Mouse (Mus musculus): ENCODE results near the gene A730015C16Rik. TPM values are rescaled to one million over a fixed set of nuclear protein-coding genes. Genes with fewer than 3 reads are reported as not detected.

The A730015C16Rik gene
- polyA plus RNA-seq, 1 experiment from 2014 or later = 0.42 TPM

DNA sequence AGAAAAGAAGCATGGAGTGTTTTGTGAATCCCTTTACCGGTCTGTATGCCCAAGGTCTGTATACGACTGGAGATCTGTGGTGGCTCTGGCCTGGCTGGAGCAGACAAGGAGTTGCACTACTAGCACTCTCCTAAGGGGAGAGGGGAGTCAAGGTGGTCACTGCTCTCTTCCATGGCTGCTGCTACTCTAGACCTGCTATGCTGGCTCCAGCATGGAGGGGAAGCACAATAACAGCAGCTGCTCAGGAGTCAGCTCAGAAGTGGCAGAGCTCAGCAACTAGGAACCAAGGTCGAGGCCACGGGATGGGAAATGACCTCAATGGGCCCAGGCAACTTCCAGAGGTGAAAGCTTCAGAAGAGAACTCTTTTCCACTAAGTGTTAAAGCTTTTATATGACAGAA is 37.3 kb downstream of the A730015C16Rik start:
- Histone ChIP-seq H3K4me2 (replicated peaks; ENCODE audit: low read depth) (no peak overlapping the region), H3K36me3 (ENCODE audit: control insufficient read depth, insufficient read depth) (peaks cover 6% of the 10 kb centered on the region), H3K9me3 (ENCODE audit: control insufficient read depth) (no peaks in the 10 kb centered on the region), H3K27ac (ENCODE audit: low read depth, low read length) (no peak overlapping the region), H3K4me1 (replicated peaks; ENCODE audit: control insufficient read depth, insufficient read depth, low read length) (no peaks in the 10 kb centered on the region), H3K4me3 (ENCODE audit: low read depth, low read length) (no peak overlapping the region), H3K9ac (ENCODE audit: low read depth, low read length) (no peak overlapping the region), H3K27me3 (replicated peaks; ENCODE audit: control insufficient read depth, insufficient read depth, low read length) (no peaks in the 10 kb centered on the region)
- ATAC-seq = no peak
- 66% methylated on average over 4 of the region's 4 CpGs for WGBS
- TF ChIP-seq CTCF (IDR thresholded peaks at IDR 0.05; ENCODE audit: low read depth) = no peak

DNA sequence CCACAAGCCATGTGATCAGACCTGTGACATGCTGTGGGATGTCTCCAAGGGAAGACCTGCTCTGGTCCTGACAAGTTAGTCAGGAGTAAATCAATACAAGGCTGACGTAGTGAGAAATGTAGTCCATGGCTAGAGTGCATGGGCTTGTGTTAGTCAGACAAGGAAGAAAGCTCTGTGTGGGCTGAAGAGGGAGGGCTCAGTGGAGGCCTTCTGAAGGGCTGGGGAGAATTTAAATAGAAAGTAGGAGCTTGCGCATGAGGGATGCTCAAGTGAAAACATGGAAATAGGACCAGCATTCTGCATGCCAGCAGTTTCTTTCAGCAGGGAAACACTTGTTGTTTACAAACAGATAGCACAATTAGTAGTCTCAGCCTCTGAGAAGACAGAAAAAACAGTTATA is 44.9 kb downstream of the A730015C16Rik start:
- no peak for TF ChIP-seq CTCF (IDR thresholded peaks at IDR 0.05; ENCODE audit: low read depth)

DNA sequence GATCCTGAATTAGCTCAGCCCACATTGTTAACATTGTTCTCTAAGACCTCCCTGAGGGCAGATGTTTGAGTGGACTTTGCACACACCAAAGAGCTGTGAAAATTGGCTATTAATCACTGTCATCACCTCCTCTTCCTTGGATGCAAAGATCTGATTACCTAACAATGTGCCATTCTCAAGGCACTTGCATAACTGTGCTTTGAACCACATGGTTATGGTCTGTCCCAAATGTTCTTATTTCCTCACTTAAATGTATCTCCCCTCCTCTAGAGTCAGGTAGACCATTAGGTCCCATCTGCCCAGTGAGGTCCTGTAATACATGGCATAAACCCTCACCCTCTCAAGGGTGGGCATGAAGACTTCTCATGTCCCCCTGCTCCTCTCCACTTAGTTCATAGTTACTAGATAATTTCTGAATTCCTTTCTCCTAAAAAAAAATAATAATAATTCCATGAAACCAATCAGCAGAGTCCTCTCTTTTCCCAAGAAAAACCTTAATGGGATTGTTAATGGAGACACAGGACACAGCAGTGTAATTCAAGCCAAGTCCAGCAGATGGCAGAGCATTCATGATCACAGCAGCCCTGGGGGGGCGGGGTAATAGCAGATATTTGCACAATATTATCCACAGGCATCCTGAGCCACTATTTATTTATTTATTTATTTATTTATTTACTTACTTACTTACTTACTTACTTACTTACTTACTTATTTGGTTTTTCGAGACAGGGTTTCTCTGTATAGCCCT is 50.2 kb downstream of the A730015C16Rik start:
- no peak overlapping the region for H3K9ac ChIP-seq (ENCODE audit: low read depth, low read length)
- no peaks in the 10 kb centered on the region for H3K9me3 ChIP-seq (ENCODE audit: control insufficient read depth)
- no peak overlapping the region for H3K27ac ChIP-seq (ENCODE audit: low read depth, low read length)
- no peaks in the 10 kb centered on the region for H3K4me1 ChIP-seq (replicated peaks; ENCODE audit: control insufficient read depth, insufficient read depth, low read length)
- TF ChIP-seq CTCF (IDR thresholded peaks at IDR 0.05; ENCODE audit: low read depth) = peak; percentile 79
- 55% methylated on average over 2 of the region's 2 CpGs for WGBS
- H3K4me3 ChIP-seq (ENCODE audit: low read depth, low read length) = no peak overlapping the region
- no peaks in the 10 kb centered on the region for H3K27me3 ChIP-seq (replicated peaks; ENCODE audit: control insufficient read depth, insufficient read depth, low read length)
- no peak overlapping the region for H3K4me2 ChIP-seq (replicated peaks; ENCODE audit: low read depth)
- no peaks in the 10 kb centered on the region for H3K36me3 ChIP-seq (ENCODE audit: control insufficient read depth, insufficient read depth)
- 0 out of 2 replicates have a peak, but pooled peaks have one; percentile 22 for ATAC-seq

More for the DNA sequence above, 44.9 kb downstream of the A730015C16Rik start:
- no peak overlapping the region for H3K27ac ChIP-seq (ENCODE audit: low read depth, low read length)
- no peaks in the 10 kb centered on the region for H3K9me3 ChIP-seq (ENCODE audit: control insufficient read depth)
- no peaks in the 10 kb centered on the region for H3K27me3 ChIP-seq (replicated peaks; ENCODE audit: control insufficient read depth, insufficient read depth, low read length)
- no peak for ATAC-seq
- no peak overlapping the region for H3K4me3 ChIP-seq (ENCODE audit: low read depth, low read length)
- H3K4me1 ChIP-seq (replicated peaks; ENCODE audit: control insufficient read depth, insufficient read depth, low read length) = no peaks in the 10 kb centered on the region
- no peak overlapping the region for H3K4me2 ChIP-seq (replicated peaks; ENCODE audit: low read depth)
- WGBS = 86% methylated on average over 2 of the region's 2 CpGs
- no peaks in the 10 kb centered on the region for H3K36me3 ChIP-seq (ENCODE audit: control insufficient read depth, insufficient read depth)
- H3K9ac ChIP-seq (ENCODE audit: low read depth, low read length) = no peak overlapping the region

Other genes with a start within 250 kb of the A730015C16Rik start
- 25.7 and 26.7 TPM in 2 replicates for gene Cc2d1b, start 228.7 kb downstream of the A730015C16Rik start, polyA plus RNA-seq (2015; fragmentation: Nextera tagmentation; extraction: Ambion mirVana)
- 1.3 and 2.2 TPM in 2 replicates for gene 3110021N24Rik, start 129.0 kb downstream of the A730015C16Rik start, polyA plus RNA-seq (2015; fragmentation: Nextera tagmentation; extraction: Ambion mirVana)
- 5.0 and 6.1 TPM in 2 replicates for gene Zfyve9, start 67.8 kb downstream of the A730015C16Rik start, polyA plus RNA-seq (2015; fragmentation: Nextera tagmentation; extraction: Ambion mirVana)
- gene Btf3l4, start 15.0 kb downstream of the A730015C16Rik start, polyA plus RNA-seq (2015; fragmentation: Nextera tagmentation; extraction: Ambion mirVana) = 94.8 and 101 TPM in 2 replicates
- 52.3 and 52.7 TPM in 2 replicates for gene Txndc12, start 14.0 kb downstream of the A730015C16Rik start, polyA plus RNA-seq (2015; fragmentation: Nextera tagmentation; extraction: Ambion mirVana)
- gene Kti12, start 834 bp downstream of the A730015C16Rik start, polyA plus RNA-seq (2015; fragmentation: Nextera tagmentation; extraction: Ambion mirVana) = 20.4 and 22.7 TPM in 2 replicates
- gene Rab3b, start 30.4 kb upstream of the A730015C16Rik start, polyA plus RNA-seq (2015; fragmentation: Nextera tagmentation; extraction: Ambion mirVana) = 12.0 and 12.7 TPM in 2 replicates
- 21.9 and 23.7 TPM in 2 replicates for gene Nrd1, start 152.0 kb upstream of the A730015C16Rik start, polyA plus RNA-seq (2015; fragmentation: Nextera tagmentation; extraction: Ambion mirVana)

Measured in intestine, postnatal 0 days (tissue).